Mouse (Mus musculus) adrenal gland, postnatal 25 days (tissue): Measurements from ENCODE around the gene Cobl. TPM values are rescaled to one million over a fixed set of nuclear protein-coding genes. Genes with fewer than 3 reads are reported as not detected.
A peak's percentile ranks its signal among the peaks of the same experiment; 100 is the strongest.

ENCODE experiments used
- DNase-seq: peaks from one replicate; pipeline ENCODE4 v3.0.0; 2021; ENCODE audit warnings: mixed read lengths
- total RNA-seq: library from RNA; stranded (reverse); gene quantifications from 2 replicates; pipeline ENCODE4 v1.2.3, GENCODE M21; 2021

The Cobl gene
- total RNA-seq, 1 experiment from 2014 or later, result 2.2 TPM

DNA sequence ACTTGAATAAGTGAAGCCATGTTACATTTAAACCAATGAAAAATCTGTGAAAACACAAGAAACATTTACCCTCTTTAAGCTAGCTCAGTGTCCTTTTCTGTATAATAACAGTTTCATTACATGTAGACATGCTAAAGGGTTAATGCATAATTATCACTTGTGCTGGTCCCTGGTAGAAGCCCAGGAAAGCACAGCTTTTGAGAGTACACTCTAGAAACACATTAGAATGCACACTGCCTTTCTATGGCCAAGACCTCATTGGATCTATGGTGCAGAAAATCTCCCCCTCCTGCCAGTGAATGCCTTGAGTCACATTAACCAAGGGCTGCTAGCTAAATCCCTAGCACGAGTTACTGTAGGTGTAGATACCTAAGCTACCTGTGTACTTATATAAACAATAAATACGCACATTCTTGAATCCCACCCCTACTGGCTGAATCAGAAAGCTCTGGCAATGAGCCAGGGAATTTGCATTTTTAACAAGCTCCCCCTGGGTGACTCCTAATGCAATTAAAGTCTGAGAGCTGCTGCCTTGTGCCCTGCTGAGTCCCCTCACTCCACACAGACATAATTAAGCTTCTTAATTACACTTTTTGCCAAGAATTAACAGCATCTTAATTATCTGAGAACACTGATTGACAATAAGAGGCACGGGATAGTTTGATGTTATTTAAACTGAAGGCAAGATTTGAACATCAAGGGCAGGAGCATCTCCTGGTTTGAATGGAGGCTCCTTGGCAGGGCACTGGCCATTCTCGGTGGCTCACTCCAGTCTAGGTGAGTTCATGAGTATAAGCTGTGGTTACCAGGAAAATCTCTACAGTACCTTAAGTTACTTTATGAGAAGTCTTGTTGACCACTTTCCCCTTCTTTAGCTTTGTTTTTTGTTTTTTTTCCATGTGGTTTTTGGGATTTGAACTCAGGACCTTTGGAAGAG is 244.9 kb downstream of the Cobl start:
- DNase-seq, result no peak

DNA sequence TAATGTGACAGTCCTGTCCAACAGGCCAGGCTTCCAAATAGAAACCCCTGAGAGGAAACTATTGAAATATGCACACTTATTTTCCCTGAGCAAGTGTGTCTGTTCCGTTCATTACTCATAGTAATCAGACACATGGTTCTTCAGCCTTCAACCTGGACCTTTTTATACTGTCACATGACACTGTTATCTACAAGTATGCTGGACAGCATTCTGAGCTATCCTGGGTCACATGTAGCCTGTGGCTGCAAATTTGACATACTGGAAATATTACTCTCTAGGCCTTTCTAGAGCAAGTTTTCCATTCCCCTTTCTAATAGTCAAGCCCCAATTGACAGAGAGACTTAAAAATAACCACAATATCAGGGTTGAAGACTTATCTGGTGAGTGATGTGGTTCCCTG is 247.9 kb downstream of the Cobl start:
- DNase-seq, result no peak

DNA sequence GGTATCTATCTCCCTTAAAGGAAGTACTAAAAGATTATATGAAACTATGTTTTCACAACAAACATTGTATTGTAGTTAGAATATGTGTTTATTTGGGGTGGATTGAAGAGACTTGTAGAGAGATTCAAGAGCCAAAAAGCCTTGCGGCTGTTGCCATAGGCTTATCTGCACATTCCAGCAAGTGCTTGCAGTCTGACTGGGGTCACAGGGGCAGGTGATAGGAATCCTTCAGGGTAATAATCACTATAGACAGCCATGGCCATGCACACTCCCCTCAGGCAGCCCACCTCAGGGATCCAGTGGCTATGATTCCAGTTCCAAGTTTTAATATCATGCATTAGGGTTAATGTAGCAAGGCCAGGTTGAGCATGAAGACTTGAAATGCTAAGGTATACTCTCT is 249.2 kb downstream of the Cobl start:
- no peak for DNase-seq

DNA sequence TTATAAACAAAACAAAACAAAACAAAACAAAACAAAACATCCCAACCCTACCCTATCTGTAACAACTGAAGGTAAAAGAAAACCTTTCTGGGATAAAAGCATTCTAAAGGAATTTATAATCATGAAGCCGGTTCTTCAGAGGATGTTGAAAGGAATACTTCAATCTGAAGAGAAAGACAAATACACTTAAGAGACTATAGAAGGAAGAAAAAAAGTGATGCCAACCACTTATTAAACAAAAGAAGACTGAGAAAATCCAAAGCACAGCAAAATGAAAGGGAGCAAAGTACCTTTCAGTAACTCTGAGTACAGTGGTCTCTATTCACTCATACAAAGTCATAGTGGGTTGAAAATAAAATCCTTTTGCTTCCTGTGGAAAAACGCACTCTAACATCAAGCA is 256.2 kb downstream of the Cobl start:
- no peak for DNase-seq

DNA sequence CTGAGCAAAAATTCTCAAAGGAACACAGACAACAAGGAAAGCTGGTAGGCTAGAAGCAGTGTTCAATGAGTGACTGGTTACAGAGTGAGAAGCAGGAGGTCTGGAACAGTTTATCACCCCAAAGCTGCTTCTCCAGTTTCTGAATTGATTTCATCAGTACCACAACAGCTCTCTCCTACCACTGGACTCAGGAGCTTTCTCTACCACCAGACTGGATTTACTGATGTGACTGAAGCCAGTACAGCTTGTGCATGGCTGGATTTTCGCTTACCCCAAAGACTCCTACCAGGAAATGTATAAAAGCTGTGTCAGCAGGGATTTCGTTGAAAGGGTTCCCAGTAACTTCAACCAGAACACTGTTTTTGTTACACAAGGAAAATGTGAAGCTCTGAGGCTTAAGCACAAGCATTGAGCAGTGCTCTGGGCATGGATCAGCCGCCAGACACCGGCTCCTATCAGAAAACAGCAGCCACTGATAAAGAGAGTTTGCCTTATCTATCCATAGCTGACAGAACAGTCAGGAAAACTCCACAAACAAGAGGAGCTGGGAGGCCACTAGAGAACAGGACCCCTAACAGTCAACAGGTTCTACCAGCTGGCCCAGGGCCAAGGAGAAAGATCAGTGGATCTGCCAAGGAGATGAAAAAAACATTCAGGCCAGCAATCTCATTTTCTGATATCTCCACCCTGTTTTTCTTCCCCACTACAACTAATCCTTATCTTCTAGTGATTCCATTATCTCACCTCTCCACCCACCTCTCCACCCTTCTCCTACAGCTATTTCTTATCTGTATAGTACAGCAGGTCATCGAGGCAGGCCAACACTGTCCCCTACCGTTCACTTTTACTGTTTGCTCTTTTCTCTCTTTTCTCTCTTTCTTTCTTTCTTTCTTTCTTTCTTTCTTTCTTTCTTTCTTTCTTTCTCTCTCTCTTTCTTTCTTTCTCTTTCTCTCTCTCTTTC is 259.3 kb downstream of the Cobl start:
- DNase-seq, result no peak

DNA sequence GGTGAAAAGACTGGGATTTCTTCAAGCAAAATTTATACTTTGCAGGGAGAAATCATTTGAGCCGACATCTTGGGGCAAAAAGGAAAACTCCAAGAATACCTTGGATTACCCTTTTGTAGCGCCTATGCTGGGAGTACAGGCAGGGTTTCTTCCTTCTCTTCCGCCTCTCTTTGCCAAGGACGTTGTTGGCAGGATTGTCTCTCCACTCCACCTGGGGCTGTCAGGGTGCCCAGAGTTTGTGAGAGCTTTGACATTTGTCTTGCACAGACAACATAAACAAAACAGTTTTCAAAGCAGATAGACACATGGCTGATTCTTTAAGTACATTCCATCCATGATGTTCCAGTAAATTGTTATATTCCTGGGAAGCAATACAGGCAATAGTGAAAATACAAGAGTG is 265.3 kb downstream of the Cobl start:
- no peak for DNase-seq

DNA sequence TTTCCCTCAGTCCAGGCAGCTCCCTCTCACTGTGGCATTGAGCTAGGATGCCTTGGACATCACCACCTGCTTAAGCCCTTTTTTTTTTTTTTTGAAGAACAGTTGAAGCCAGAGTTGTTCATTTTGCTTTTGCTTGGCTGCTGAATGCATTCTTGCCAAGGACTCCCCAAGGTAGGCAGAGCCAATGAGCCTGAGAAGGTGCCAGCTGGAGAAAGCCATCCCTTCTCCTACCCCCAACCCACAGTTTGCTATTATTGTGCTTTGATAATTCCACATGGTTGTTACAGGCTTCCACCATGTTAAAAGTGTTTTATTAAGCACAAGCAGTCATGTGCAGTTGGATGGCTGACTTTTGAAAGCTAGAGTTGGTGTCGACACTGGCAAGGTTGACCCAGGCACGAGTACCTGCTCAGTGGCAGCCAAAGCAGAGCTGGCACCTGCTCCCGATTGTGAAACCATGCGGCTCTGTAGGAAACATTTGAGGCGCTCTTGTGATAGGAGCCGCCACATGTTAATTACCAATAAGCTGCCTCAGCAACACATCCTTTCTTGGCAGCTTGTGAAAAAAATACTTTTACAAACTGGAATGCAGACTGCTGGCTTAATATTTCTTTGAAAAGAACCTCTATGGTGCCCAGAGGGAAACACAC is 265.9 kb downstream of the Cobl start:
- DNase-seq, result peak; percentile 31

DNA sequence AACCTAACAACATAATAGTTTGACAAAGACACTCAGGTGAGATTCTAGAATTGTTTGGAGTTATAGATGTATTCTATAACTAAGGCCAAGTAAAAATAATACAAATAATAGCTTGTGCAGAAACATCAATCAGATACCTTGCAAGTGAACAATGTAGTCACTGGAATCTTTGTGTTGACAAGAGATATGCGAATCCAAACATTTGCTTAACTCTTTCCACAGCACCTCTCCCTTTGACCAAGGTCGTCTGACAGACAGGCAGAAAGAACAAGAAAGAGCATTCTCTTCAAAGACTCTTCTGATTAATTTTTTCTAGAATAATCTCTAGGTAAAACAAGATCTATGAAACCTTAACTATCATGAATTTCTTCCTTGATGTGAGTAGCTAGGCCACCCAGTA is 266.7 kb downstream of the Cobl start:
- DNase-seq, result no peak

DNA sequence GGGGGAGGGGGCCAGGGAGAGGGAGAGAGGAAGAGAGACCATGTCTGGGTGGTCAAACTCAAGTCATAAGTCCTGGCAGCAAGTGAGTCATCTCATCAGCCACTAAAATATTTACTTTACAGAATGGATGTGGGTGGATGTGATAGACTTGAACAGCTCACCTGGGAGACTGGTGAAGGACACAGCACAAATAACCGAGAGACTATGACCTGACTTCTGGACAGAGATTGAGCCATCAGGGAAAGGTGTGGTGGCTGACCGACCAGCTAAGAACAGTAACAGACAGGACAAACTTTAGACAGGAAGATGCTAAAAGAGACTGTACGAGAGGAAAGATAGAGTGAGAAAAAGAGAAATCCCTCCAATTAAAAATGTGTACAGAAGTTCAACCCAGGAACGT is 267.2 kb downstream of the Cobl start:
- DNase-seq, result no peak

DNA sequence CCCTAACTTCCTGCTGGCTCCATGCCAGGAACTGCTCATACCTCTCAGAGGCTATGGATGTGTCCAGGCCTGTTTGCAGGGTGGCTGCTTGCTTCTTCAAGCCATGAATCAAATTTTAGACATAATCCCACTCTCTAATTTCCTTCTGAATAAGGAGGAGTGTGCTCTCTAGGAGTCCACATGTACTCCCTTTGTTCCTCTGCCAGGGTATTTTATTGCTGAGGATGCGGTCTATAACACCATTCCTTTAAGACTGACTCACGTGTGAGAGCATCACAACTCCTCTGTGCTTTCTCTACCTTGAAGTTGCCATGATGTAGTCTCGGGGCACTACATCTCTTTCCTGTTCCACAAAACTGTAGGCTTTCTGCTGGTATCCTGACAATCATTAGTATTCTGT is 269.4 kb downstream of the Cobl start:
- DNase-seq, result no peak

DNA sequence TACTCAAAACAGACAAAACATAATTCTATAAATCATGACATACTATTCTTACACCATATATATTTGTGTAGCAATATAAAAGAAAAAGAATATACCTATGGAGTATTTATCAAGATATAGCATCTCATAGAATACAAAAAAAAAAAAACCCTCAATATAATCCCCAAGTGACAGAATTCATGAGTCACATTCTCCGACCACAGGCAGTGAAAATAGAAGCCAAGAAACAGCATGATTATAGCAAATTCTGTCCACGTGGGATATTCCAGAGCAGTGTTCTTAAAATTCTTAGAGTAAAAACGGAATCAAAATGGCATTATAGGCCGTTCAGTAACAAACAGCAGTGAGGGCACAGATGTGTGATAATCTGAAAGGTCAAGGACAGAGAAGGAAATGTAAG is 271.4 kb downstream of the Cobl start:
- DNase-seq, result no peak

DNA sequence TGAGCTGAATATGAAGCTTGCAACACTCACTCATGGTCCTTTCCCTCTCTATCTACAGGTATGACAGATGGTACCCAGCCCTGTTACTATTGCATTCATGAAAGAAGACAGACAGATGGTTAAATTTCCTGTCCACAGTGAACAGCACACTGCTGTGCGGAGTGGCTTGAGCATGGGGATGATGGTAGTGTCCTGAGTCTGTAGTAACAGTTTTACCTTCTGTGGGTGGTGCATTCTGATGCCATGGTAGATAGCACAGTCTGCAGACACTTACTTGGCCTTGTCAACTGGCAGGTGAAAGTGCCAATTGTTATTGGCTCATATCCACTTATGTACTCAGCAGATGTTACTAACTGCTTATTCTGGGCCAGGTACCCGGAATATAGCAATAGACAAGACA is 273.4 kb downstream of the Cobl start:
- no peak for DNase-seq

DNA sequence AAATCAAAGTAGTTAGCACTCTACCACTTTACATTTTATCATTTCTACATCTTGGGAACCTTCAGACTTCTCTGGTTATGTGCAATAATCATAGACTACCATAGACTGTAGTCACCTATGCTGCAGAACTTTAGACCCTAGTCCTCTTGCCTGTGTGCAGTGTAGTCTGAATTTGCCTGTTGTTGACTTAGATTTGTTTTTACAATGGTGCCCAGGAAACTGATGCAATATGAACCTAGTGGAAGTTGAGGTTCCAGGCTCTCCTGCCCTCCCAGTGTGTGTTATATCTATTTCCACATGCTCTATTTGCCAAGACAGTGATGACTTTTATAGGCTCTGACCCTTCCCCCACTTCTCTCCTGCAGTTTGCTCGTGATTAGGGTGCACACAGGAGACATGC is 274.3 kb downstream of the Cobl start:
- no peak for DNase-seq
